Mouse (Mus musculus): Measurements from ENCODE around the gene Tmbim7. TPM values are rescaled to one million over a fixed set of nuclear protein-coding genes. Genes with fewer than 3 reads are reported as not detected.

Gene Tmbim7
- total RNA-seq, 2 experiments from 2014 or later, result not detected

- no peak for DNase-seq (ENCODE audit: low spot score)
These were observed 14.2 kb downstream of the Tmbim7 start for GRCm38 (mm10) chr5:3665225-3665624.

GRCm38 (mm10) chr5:3666585-3666984, 15.6 kb downstream of the Tmbim7 start:
- DNase-seq (ENCODE audit: low spot score), result no peak

GRCm38 (mm10) chr5:3669938-3670554, 19.1 kb downstream of the Tmbim7 start:
- DNase-seq (ENCODE audit: low spot score), result no peak

GRCm38 (mm10) chr5:3688298-3688697, 37.3 kb downstream of the Tmbim7 start:
- DNase-seq (ENCODE audit: low spot score), result no peak

GRCm38 (mm10) chr5:3691283-3691682, 40.3 kb downstream of the Tmbim7 start:
- no peak for DNase-seq (ENCODE audit: low spot score)

- DNase-seq (ENCODE audit: low spot score), result no peak
These were observed 42.0 kb downstream of the Tmbim7 start for GRCm38 (mm10) chr5:3692956-3693355.

GRCm38 (mm10) chr5:3695191-3695590, 44.2 kb downstream of the Tmbim7 start:
- DNase-seq (ENCODE audit: low spot score), result no peak

- DNase-seq (ENCODE audit: low spot score), result no peak
These were observed 45.0 kb downstream of the Tmbim7 start for GRCm38 (mm10) chr5:3696031-3696430.

GRCm38 (mm10) chr5:3700025-3700424, 49.0 kb downstream of the Tmbim7 start:
- DNase-seq (ENCODE audit: low spot score), result no peak

- DNase-seq (ENCODE audit: low spot score), result no peak
These were observed 51.2 kb downstream of the Tmbim7 start for GRCm38 (mm10) chr5:3702180-3702579.

- no peak for DNase-seq (ENCODE audit: low spot score)
These were observed 64.8 kb downstream of the Tmbim7 start for GRCm38 (mm10) chr5:3715800-3716199.

GRCm38 (mm10) chr5:3719371-3719770, 68.4 kb downstream of the Tmbim7 start:
- DNase-seq (ENCODE audit: low spot score), result no peak

- no peak for DNase-seq (ENCODE audit: low spot score)
These were observed 71.9 kb downstream of the Tmbim7 start for GRCm38 (mm10) chr5:3722873-3723272.

- no peak for DNase-seq (ENCODE audit: low spot score)
These were observed 72.4 kb downstream of the Tmbim7 start for GRCm38 (mm10) chr5:3723415-3723814.

GRCm38 (mm10) chr5:3725491-3725890, 74.5 kb downstream of the Tmbim7 start:
- no peak for DNase-seq (ENCODE audit: low spot score)

- DNase-seq (ENCODE audit: low spot score), result no peak
These were observed 77.8 kb downstream of the Tmbim7 start for GRCm38 (mm10) chr5:3728820-3729219.

Small RNAs within 50 kb of the gene (microRNA-seq; reads per million reads assigned to microRNA genes)
- not detected for gene Gm22926
- not detected for gene Gm26238

Other genes starting within 250 kb of the Tmbim7 start
- 10 to 100 TPM in 1 of 2 experiments, 1 to 10 TPM in 1; 9.5 to 12.0 TPM for gene Fam133b, start 107.3 kb upstream of the Tmbim7 start, total RNA-seq (2021)
- 1 to 10 TPM; 3.4 to 3.8 TPM for gene 1700109H08Rik, start 79.6 kb upstream of the Tmbim7 start, total RNA-seq (2021)
- 1 to 10 TPM; 5.5 to 6.8 TPM for gene Pex1, start 55.1 kb upstream of the Tmbim7 start, total RNA-seq (2021)
- gene Rbm48, start 54.6 kb upstream of the Tmbim7 start, total RNA-seq (2021), result 1 to 10 TPM; 5.0 to 5.5 TPM
- gene Gatad1, start 6.0 kb downstream of the Tmbim7 start, total RNA-seq (2021), result 10 to 100 TPM; 87.4 to 99.2 TPM
- gene Ankib1, start 151.7 kb downstream of the Tmbim7 start, total RNA-seq (2021), result 10 to 100 TPM; 18.9 to 20.5 TPM
- gene Krit1, start 152.0 kb downstream of the Tmbim7 start, total RNA-seq (2021), result 10 to 100 TPM; 13.8 to 15.2 TPM
- not detected for gene Lrrd1, start 194.0 kb downstream of the Tmbim7 start, total RNA-seq (2021)
- gene Mterf1a, start 242.8 kb downstream of the Tmbim7 start, total RNA-seq (2021), result 1 to 10 TPM; 1.0 to 1.9 TPM